Mouse (Mus musculus) adrenal gland, adult 8-10 months (tissue): ENCODE data around the gene Taf13. TPM values are rescaled to one million over a fixed set of nuclear protein-coding genes. Genes with fewer than 3 reads are reported as not detected.
A peak's percentile ranks its signal among the peaks of the same experiment; 100 is the strongest.

Experiments used
- DNase-seq: peaks from one replicate; pipeline ENCODE4 v3.0.0; 2022
- microRNA-seq, 2 experiments: library from miRNA; unstranded; fragments of <30 nt; microRNA quantifications; one replicate each; pipeline ENCODE4 v1.2.0; 2022
- total RNA-seq, 4 experiments: library from RNA; stranded (reverse); gene quantifications; 2 replicates each; pipeline ENCODE4 v1.2.4; 2022

Taf13 gene
- total RNA-seq, 4 experiments from 2014 or later: 26.3 to 35.0 (median 29.7) TPM

DNA sequence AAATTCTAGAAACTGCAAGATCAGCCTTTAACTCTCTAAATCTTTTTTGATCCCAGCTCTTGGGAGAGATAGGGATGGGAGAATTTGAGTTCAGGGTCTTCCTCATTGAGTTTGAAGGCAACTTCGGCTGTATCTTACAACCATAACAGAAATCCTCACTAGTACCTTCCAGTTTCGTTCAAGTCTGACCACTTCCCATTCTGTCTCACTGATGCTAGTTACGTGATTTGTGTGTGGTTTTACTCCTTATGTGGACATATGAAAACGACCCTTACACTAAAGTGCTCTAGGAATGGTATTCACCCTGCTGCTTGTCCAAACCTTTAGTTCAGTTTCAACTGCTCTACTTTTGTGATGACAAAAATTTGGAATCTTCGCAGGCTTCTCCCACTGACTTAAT, 2.5 kb downstream of the Taf13 start:
- no peak for DNase-seq

DNA sequence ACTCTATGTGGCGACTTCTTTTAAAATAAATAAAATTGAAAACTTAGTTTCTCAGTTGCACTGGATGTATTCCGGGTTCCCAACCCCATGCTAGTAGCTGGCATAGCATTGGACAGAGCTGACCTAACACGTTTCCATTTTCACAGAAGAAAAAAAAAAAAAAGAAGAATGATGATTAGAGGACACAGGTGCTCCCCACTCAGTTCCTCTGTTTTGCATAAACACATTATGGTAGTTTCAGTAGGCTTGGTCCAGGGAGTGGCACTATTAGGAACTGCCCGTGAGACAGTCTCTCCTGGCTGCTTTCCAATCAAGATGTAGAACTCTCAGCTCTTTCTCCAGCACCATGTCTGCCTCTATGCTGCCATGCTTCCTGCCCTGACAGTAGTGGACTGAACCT, 13.1 kb downstream of the Taf13 start:
- no peak for DNase-seq

DNA sequence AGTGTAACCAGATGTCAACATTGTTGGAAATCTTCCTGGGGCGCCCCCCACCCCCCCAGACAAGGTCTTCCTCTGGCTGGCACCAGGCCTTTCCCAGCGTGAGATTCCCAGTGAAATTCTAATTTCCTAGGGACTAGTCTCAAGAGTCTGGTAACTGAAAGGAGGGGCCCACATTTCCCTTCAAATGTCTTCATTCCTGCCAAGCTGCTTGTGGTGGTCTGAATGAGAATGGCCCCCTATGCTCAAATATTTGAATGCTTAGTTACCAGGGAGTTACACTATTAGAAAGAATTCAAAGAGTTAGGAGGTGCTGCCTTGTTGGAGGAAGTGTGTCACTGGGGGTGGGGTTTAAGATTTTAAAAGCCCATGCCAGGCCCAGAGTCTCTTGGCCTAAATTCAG, 16.9 kb downstream of the Taf13 start:
- DNase-seq: no peak

DNA sequence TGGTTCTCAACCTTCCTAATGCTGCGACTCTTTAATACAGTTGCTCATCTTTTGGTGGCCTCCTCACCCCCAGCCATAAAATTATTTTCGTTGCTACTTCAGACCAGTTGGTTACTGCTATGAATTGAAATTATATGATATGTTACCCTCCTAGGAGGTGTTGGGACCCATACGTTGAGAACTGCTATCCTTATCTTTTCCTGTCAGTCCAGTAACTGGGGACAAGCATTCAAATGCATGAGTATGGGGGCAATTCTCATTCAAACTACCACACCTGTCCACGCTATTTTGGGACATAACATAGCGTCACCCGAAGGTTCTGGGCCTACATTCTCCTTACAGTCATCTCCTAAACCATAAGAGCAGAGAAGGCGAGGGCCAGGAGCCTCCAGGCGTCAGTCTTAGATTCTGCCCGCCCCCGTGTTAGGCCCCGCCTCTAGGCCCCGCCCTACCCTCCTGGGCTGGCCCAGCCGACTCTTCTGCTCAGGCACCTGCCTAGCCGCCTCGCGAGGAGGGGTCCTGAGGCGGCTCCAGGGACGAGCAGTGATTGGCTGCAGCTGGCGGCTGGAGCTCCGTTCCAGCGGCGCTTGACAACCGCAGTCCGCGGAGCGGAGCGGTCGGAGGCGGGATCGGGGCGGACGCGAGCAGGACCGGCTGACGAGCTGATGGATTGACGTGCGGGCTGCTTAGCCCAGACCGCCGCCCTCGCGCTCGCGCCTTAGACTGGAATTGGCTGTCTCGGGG, 19.5 kb downstream of the Taf13 start, which contains the start of gene Wdr47:
Gene Wdr47 (plus strand): TSS at position 494 of the 744 bp plus-strand sequence.
- peak; percentile 95 for DNase-seq

DNA sequence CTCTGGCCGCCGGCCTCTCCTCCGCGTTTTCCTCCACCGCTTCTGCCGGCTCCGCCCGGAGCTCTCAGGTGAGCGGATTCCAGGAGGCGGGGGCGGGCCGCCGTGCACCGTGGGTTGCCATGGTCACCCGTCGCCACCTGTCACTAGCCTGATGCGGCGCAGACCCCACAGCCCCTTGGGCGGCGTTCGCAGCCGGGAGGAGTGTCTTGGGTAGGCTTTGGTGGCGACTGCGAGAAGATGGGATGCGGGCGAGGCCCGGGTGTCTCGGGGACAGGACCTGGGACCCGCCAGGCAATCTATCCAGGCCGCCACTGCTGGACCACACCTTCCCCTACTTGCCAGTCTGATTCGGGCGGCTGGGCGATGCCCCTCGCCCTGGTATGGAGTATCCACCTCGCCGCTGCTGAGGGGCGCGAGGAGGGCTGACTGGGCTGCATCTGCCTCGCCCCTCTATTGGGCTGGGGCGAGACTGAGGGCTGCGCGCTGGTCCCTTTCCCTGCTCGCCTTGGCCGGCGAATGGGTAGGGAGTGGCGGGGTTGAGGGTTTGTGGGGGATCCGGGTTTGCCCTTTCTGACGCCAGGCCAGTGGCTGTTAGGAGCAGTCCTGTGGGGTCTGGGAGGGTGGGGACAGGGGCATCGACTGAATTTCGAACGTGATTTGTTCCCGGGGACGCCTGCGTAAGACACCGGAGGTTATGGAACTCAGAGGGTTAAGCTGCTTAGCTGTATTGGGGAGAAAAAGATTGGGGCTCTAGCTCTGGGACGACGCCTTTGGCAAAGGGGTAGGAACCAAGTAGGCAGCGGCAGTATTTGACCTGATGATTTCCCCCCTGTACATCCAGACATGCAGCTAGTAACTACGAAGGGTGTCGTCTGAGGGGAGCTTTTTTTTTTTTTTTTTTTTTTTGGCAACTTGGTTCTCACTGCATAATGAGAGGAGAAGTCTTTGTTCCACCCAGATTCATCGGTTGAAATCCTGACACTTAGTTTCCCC, 20.3 kb downstream of the Taf13 start:
- no peak for DNase-seq

DNA sequence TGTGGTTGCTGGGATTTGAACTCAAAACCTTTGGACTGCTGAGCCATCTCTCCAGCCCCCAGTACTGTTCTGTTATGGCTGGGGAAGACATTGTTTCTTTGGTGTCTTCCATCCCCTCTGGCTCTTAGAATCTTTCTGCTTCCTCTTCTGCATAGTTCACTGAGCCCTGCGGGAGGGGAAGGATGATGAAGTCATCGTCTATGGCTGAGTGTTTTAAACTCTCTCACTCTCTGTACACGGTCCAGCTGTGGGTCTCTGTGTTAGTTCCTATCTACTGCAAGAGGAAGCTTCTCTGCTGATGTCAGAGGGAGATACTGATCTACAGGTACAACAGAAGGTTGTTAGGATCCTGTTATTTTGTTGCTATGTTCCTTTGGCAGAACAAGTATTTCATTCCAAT, 37.4 kb downstream of the Taf13 start:
- DNase-seq: no peak

Small RNA genes within 50 kb of the gene (microRNA-seq; reads per million reads assigned to microRNA genes)
- 0 reads per million in 2 experiments for gene Gm22860

Other genes with a start within 250 kb of the Taf13 start
- not detected for gene Mybphl, start 206.8 kb upstream of the Taf13 start, total RNA-seq
- 1 to 10 TPM; 1.6 to 4.8 (median 3.0) TPM for gene Psrc1, start 187.9 kb upstream of the Taf13 start, total RNA-seq
- gene Celsr2, start 156.1 kb upstream of the Taf13 start, total RNA-seq: 10 to 100 TPM in 2 of 4 experiments, 1 to 10 TPM in 2; 6.5 to 14.6 (median 9.5) TPM
- gene Sars, start 126.5 kb upstream of the Taf13 start, total RNA-seq: 100 to 1,000 TPM; 183 to 191 (median 186) TPM
- gene 1700013F07Rik, start 37.5 kb upstream of the Taf13 start, total RNA-seq: under 1 TPM in 2 of 4 experiments, not detected in 2; 0.45 to 0.59 TPM
- gene 5330417C22Rik, start 35.2 kb upstream of the Taf13 start, total RNA-seq: 1 to 10 TPM; 2.4 to 6.9 (median 3.9) TPM
- gene Tmem167b, start 9.2 kb upstream of the Taf13 start, total RNA-seq: 10 to 100 TPM; 63.6 to 76.6 (median 68.7) TPM
- gene Wdr47, start 19.6 kb downstream of the Taf13 start, total RNA-seq: 10 to 100 TPM; 11.7 to 19.3 (median 15.3) TPM
- gene Clcc1, start 82.2 kb downstream of the Taf13 start, total RNA-seq: 10 to 100 TPM; 45.3 to 56.4 (median 50.8) TPM
- 1 to 10 TPM; 1.9 to 2.8 (median 2.2) TPM for gene Gpsm2, start 150.6 kb downstream of the Taf13 start, total RNA-seq
- under 1 TPM in 1 of 4 experiments, not detected in 3; 0.07 TPM for gene Aknad1, start 168.0 kb downstream of the Taf13 start, total RNA-seq